Mouse (Mus musculus): ENCODE results near the gene Ltbp1.

Ltbp1 gene

DNA sequence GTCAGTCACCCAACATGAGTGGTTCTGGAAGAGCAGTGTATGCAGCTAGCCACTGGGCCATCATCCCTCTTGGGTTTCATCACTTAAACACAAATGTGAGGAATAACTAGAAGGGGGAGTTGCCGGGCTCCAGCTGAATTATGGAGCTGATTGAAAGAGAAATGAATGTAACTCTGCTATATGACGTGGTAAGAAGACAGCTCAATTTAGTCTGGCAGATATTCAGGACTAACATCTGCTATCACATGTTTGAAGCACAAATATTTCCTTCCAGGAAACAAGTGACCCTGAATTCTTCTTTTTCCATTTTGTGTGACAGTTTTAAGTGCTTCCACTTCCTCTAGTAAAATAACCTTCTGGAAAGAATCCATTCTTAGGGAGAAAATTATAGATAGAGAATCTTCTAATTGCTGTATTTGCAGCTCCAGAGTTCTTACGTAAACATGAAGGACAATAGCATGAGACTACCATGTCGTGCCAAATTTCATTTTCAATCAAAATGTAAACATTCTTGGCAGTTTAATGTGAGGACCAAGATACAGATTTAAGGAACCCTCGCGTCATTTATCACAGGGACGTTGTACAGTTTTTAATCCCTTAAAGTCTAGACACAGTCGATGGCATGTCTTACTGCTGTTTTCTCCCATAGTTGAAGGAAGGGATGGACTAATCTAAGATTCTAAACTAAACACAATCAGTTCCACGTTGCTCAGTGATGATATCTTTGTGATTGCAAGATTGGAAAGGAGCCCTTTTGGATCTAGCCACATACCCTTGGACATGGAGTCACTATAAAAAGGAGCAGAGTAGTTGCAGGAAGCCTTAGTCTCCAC is 279.7 kb downstream of the Ltbp1 start:
- DNase-seq (ENCODE audit: low spot score in 2 of 2) = no peak

DNA sequence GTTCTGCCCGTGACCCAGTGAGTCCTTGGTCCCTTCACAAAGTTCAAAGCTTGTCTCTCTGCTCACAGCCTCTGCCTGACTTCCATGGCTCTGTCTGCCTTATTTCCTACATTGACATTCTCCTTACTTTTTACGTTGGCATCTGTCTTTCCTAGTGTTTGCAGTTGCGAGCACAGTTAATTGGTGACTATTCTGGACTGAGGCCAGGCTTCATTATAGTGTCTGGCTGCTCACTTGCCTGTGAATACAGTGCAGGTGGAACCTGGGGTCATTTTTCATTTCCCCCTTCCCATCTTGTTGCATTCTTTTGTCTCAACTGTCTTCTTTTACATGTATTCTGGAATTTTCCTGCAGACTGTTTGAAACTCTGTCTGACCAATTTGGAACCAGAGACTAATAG is 287.6 kb downstream of the Ltbp1 start:
- DNase-seq (ENCODE audit: low spot score in 2 of 2) = no peak

DNA sequence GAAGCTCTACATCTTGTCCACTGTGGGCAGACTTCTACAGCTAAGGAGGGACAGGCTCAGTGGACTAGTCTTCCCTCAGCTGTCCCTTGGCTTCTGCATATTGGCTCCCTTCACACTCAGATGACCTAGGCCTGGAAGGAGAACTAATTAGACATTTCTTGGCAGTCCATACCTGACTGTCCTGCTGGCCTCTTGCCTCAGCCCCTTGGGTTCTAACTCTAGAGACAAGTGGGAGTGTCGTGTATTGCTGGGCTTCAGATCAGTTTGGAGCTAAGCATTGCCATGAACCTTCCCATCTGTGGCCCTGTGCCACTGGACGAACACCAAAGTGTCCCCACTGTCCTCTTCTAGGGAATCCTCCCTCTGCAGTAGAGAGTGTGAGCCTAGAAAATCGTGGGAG is 288.4 kb downstream of the Ltbp1 start:
- no peak for DNase-seq (ENCODE audit: low spot score in 2 of 2)

DNA sequence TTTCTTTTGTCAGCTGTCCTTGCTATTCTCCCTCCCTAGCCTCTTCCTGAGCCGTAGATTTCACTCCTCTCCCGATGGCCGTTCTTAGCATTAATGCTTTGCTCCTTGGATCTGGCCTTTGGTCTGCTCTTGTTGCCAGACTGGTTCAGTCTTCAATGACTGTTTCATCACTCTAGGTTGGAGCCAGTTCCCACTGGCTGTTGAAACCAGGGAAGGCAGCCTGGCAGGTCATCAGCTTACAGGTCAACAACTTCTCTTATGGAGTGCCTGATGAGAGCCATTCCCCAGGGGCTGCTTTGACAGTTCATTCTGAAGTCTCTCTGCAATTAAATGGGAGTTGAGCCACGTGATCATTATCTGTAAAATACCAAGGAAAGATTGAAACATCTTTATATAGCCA is 295.5 kb downstream of the Ltbp1 start:
- DNase-seq (ENCODE audit: low spot score in 2 of 2) = no peak

DNA sequence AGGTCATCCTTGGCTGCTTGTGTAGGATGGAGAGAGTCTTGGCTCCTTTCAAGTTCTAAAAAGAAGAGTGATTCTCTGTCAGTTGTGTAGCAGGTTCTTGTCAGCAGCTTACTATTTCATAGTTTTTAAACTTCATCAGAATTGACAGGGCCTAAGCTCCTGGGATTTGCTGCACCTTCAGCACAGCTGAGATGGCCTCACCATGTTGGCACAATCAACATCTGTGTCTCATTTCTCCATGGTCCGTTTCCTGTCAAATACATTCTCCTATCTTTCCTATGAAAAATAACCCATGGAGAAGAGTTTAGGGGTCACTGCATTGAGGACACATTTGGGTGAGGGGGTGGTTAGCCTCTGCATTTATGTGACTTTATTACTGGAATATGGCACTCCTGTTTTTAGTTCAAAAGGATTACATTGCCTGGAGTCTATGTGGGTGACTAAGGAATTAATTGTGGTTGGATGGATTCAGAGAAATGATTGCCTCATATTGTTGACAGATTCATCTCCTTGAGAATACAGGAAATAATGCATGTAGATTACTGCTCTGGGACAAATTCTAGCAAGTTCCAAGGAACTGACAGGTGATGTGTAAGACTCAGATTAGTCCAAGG is 299.5 kb downstream of the Ltbp1 start:
- no peak for DNase-seq (ENCODE audit: low spot score in 2 of 2)

DNA sequence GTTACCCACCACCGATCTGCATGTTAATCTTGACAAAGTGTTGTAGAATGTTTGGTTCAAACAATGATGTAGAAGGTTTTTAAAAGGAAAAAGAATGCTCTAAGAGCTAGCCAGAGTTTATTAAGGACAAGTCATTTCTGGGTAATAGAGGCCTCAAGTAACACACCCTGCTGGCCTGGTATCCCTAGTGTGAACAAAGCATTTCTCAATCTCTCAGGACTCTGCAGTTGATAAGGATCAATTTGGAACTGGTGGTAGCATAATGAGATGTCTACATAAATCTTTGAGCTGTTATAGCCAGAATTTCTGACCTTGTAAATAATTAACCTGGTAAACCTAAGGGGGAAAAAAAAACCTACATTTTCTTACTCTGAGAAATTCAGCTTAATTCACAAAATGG is 300.3 kb downstream of the Ltbp1 start:
- DNase-seq (ENCODE audit: low spot score in 2 of 2) = no peak

DNA sequence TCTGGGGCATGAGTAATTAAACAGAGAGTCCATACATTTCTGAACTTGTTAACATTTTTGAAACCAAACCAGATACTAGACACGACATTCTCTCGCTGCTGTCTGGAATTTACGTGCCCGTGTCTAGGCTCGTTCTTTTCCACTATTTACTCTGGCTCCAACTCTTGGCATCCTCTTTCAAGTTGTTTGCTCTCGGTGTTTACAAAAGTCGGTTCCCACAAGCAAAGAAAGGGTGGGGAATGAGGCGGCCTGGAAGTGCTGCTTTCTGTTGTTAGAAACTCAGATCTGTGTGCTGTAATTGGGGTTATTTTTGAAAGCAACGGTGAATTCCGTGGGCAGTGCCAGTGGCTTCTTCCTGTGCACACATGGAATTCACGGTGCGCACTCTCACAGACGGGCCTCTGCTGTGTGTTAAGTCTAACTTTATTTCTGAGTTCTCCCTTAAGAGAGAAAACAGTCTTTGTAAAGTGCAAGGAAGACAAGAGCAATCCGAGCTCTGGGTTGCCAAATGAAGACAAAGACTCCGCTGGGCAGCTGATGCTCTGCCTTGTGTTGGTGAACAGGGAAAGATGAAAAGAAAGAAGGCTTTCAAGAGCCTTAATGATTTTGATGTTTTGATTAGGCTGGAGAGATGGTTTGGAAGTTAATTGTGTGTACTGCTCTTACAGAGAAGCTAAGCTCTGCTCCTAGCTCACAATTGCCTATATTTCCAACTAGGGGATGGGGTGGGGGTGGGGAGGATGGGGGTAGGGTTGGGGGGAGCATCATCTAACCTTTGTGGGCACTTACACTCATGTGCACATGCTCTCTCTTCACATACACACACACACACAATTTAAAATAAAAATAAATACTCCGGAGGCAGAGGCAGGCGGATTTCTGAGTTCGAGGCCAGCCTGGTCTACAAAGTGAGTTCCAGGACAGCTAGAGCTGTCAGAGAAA is 302.0 kb downstream of the Ltbp1 start:
- peak in 1 of 2 experiments; percentile 18 for DNase-seq (ENCODE audit: low spot score in 2 of 2)

DNA sequence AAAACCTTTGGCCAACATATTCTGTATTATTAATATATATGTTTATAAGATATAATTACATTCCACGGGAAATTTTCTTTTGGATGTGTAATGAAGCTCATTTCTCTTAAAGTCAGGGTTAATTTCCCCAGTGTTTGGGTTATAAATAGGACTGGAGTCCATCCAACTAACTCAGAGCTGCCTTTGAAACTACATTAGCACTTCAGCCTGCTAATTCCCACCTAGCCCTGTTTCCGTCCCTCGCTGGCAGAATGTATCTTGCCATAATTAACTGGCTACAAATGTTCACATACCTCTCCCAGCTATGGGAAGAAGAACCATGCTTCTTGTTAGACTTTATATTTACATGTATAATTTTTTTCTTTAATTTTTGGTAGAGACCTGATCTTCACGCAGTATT is 311.7 kb downstream of the Ltbp1 start:
- DNase-seq (ENCODE audit: low spot score in 2 of 2) = peak in 1 of 2 experiments; percentile 23

DNA sequence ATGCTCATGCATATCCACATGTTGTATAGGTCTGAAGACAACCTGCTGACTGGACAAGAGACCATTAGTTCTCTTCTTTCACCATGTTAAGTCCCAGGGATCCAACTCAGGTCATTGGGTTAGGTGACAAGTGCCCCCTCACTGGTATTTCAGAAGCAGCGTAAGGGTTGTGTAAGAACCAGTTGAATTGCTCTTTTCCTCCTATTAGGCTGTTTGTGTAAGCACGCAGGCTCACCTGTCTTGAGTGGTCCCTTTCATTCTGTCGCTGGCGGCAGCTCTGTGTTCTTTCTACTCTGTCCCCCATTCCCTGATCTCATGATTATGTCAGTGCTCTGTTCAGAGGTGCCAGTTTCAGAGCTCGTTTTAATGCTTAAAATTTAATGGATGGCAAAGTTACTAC is 317.9 kb downstream of the Ltbp1 start:
- no peak for DNase-seq (ENCODE audit: low spot score in 2 of 2)

DNA sequence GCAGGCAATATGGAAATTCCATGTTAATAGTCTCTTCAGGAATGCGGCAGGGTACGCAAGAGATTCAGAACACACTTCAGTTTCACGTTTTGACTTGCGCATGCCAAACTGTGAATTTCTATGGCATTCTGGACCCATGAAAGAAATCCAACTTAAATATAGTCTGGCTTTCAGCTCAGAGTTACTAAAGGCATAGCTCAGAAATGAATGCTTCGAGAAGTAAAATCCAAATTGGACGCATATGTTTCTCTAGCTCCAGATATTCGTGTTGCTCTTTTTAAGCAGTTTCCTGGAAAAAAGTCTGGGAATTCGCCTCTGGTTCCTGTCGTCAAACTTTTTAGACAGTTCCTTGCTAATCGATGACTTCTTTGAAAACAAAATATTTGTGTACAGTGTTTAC is 318.4 kb downstream of the Ltbp1 start:
- no peak for DNase-seq (ENCODE audit: low spot score in 2 of 2)

DNA sequence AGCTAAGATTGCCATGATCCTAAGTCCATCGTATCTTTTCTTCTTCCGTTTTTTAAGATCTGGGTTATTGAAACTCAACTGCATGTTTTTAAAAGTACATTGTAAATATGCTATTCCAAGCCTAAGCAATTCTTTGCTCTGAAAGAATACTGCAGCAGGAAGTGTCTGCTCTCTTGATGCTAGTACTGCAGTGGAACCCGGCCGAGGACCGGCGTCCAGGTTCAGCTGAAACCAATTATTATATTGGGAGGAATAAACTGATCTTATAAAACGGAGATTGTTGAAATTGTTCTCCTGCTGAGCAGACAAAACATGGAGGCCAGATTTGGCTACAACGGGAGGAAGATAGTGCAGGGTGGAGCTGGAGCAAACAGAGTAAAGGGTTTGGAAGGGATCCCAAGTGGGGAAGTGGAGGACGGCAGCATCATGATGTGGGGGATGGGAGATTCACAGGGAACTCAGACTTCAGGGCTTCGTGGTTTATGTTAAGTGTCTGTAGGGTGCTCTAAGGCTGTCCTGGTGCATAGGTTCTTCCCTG is 322.8 kb downstream of the Ltbp1 start:
- DNase-seq (ENCODE audit: low spot score in 2 of 2) = no peak

DNA sequence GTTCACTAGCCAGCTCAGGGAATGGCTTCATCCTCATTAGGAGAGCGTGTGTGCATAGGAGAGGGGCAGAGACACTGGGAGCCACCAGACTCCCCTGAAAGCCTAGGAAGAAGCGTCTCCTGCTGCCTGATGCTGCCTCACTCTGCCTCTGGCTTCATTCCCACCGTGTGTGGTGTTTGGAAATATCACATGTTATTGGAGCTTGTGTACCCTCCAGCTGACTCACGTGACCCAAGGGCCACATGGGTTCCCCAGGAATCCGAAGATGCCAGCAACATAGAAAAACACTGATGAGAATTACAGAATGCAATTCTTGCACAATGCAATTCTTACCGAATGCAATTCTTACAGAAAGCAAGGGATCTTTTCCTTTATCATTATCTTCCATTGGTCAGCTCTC is 325.0 kb downstream of the Ltbp1 start:
- no peak for DNase-seq (ENCODE audit: low spot score in 2 of 2)

DNA sequence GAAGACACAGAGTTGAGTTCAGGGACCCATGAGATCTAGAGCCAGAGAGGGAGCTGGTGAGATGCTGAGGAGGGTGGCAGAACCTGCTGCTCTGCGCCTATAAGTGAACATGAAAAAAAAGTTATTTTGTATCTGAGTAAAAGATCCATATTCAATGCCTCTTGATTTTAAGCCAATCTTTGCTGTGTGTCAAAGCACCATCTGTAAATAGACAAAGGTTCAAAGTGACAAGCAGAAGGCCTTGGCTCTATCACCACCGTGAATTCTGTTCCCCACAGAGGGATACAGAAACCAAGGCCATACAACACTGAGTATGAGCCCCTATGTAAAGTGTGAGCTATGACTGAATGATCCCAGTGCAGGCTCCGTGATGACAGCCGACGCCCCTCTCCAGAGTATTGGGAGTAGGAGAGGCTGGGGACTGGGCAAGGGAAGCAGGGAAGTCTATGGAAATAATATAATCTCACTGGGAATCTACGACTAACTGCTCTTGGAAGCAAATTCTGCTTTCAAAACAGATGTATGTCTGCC is 326.1 kb downstream of the Ltbp1 start:
- no peak for DNase-seq (ENCODE audit: low spot score in 2 of 2)

DNA sequence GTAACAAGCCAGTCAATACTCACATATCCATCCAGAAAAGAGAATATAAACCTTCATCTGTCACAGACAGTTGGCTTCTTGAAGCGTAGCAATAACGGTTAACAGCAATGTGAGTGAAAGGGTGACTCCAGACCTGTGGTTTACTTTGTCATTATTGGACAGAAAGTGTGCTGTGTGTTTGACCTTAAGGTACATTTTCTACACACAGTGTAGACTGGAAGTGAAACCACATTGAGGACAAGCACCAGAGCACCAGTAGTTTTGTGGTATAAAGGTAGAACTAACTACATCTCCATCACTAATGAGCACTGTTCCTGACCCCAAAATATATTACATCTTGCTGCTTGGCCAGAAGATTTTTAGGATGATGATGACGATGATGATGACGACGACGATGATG is 326.9 kb downstream of the Ltbp1 start:
- no peak for DNase-seq (ENCODE audit: low spot score in 2 of 2)

DNA sequence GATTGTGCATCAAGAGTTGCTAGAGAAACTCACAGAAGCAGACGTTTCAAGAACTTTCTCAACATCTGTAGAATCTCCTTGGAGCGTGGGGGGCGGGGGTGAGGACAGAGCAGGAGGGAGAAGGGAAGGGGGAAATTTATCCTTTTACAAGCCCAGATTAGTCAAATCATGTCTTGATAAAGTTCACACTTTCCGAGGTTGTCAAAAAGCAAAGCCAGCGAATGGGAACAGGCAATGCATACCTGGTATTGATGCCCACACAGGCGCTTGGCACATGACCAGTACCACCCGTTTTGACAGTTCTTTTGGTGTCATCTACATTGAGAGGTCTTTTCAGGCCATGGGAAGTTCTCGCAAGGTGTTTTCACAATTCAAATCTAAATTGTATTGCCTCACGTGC is 327.6 kb downstream of the Ltbp1 start:
- no peak for DNase-seq (ENCODE audit: low spot score in 2 of 2)

DNA sequence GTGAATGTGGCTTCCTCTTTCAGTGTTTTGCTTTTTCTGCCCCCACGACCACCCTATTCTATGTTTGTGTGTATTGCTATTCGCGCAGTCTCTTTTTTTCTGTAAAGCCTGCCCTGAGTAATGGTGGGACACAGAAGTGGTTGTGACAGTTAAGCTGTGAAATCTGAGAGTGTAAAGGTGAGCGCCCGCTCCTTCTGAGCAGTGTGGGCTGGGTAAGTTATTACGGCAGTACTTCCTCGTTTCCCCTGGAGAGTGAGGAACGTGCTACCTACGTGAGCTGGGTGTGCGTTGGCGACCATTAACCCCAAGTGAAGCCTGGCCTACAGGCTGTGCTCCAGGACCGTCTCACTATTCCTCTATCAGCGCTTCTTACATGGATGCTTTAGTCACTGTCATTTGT is 328.4 kb downstream of the Ltbp1 start:
- no peak for DNase-seq (ENCODE audit: low spot score in 2 of 2)

DNA sequence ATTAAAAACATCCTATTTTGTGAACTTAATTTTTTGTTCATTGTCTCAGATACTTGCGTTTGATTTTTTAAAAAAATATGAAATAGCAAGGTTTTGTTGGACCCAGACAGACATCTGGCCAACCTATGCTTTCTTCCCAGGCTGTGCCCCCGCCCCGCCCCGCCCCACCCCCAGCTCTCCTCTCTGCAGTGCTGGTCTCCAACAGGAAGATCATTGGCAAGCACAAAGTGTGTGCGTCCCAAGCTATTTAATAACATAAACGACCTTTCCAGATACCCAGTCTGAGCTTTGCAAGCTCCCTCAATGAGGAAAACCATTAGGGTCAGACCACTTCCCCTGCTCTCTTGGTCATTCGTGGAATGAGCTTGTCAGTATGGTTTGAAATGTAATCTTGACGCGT is 330.3 kb downstream of the Ltbp1 start:
- DNase-seq (ENCODE audit: low spot score in 2 of 2) = no peak

DNA sequence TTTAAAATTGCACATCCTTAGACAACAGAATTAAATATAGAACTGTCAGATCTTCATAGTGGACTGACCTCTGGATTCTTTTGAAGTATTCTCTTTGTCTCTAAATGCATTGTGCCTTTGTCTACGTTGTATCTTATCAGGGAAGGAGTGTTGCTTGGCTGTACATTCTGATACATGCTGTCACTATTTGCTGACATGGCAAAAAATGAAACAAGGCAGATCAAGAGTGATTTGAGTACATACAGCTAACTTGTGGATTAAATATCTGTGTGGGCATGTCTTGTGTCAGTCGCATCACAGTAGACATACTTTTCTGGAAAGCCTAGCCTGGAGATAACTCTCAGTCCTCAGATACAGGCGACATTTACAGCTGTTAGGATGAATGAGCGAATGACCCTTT is 335.9 kb downstream of the Ltbp1 start:
- no peak for DNase-seq (ENCODE audit: low spot score in 2 of 2)

DNA sequence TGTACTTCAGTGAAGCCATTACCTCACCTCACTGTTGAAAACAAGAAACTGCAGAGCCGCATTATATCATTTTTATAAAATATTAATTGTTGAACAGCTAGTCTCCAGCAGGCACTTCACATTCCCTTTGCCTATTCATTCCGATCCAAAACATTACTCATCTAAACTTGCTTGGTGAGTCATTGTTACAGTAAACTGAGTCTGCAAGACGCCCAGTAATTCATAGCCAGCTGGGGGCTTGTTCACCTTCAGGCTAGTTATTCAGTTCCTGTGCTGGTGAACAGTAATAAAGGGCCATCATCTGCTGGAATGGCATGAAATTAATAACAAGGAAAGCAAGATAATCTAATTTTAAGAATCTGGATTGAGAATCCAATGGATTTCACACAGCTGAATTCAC is 339.7 kb downstream of the Ltbp1 start:
- no peak for DNase-seq (ENCODE audit: low spot score in 2 of 2)

DNA sequence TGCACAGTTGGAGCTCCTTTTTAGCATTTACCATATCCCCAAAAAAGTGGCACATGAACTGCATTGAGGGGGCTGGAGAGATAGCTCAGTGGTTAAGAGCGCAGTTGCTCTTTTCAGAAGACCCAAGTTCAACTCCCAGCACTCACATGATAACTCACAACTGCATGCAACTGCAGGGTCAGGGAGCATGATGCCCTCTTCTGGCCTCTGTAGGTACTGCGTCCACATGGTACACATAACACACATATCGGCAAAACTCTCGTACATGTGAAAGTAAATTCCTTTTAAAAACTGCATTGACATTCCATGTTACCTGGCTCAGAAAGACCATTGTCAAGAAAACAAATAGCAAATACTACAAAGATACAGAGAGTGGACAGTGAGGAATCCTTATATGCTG is 342.0 kb downstream of the Ltbp1 start:
- no peak for DNase-seq (ENCODE audit: low spot score in 2 of 2)

DNA sequence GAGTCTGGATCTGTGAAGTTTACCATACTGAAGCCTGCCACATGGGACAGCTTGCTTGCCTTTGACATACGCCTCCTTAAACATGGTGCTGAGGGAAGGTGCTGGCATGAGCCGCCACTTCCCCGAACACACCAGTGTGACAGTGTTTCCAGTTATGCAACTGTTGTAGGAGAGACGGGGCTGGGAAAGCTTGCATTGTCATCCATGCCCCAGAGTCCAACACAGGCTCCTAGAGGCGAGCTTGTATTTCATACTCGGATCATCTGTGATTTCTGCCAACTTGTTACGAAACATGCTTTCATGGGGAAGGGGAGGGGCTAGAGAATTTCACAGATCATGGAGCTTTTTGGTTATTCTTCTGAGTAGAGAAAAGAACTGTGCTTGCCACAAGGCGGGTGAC is 343.7 kb downstream of the Ltbp1 start:
- DNase-seq (ENCODE audit: low spot score in 2 of 2) = peak; percentile 30 to 66

DNA sequence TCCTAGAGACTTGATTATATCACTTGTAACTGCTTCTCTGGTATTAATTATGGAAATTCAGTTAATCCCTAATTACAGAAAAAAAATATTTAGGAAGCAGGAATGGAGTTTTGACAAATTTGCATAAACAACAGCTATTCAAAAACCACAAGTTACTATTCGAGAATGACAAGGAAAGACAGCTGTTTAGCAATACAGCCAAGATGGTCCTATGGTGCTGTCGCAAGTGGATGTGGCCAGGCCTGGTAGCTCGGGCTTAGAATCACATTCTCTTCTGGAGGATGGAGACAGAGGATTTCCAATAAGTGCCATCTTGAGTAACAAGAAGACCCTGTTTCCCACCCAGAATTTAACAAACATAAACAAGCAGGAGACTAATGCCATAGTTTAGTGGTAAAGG is 344.2 kb downstream of the Ltbp1 start:
- DNase-seq (ENCODE audit: low spot score in 2 of 2) = no peak
